Mouse (Mus musculus): Measurements from ENCODE around the gene Creld2. TPM values are rescaled to one million over a fixed set of nuclear protein-coding genes. Genes with fewer than 3 reads are reported as not detected.

Gene Creld2
- 23.9 TPM for total RNA-seq (2023)

GRCm38 (mm10) chr15:88819026-88819905, at the start of gene Creld2, which contains the start of gene Alg12:
TSS of gene Creld2 (plus strand) at chr15:88819646.
TSS of gene Alg12 (minus strand) at chr15:88819318.

GRCm38 (mm10) chr15:88861772-88862622, 42.6 kb downstream of the Creld2 start, which contains the start of gene Pim3:
TSS of gene Pim3 (plus strand) at chr15:88862186.

Other genes starting within 250 kb of the Creld2 start
- not detected for gene Zdhhc25, start 219.3 kb upstream of the Creld2 start, total RNA-seq (2023)
- gene Brd1, start 85.4 kb upstream of the Creld2 start, total RNA-seq (2023), result 134 TPM
- gene Zbed4, start 68.0 kb upstream of the Creld2 start, total RNA-seq (2023), result 19.6 TPM
- gene Alg12, start 328 bp upstream of the Creld2 start, total RNA-seq (2023), result 17.0 TPM
- 67.4 TPM for gene Pim3, start 42.5 kb downstream of the Creld2 start, total RNA-seq (2023)
- not detected for gene Ttll8, start 134.8 kb downstream of the Creld2 start, total RNA-seq (2023)
- gene Mlc1, start 159.4 kb downstream of the Creld2 start, total RNA-seq (2023), result not detected
- not detected for gene Mov10l1, start 163.3 kb downstream of the Creld2 start, total RNA-seq (2023)
- gene Panx2, start 240.1 kb downstream of the Creld2 start, total RNA-seq (2023), result not detected